Mouse (Mus musculus) heart, postnatal 0 days (tissue): ENCODE measurements at regions not wholly inside any gene's neighbourhood (a gene's known extent, or its start where the extent isn't known, plus 50 kb on each side); places are given as distances from the start of the nearest gene placed in this dataset.

Source experiments
- ATAC-seq: fragments of 200-750 bp; cut with Nextera tagmentation; 2 replicates; pipeline ENCODE4 v1.8.0; 2017; ENCODE audit warnings: low read depth, moderate number of reproducible peaks, moderate library complexity; ENCODE audit not compliant: insufficient read depth
- DNase-seq: peaks from one replicate; pipeline ENCODE4 v3.0.0-alpha.2; 2016; ENCODE audit warnings: low spot score
- H3K27ac ChIP-seq: fragments of 300-500 bp; sonication (generic); 2 replicates; pipeline ENCODE4 v1.5.1; 2014; ENCODE audit warnings: low read depth, mild to moderate bottlenecking
- H3K27me3 ChIP-seq: fragments of 300-500 bp; sonication (generic); 2 replicates; pipeline ENCODE4 v1.6.1; 2014; ENCODE audit warnings: low read length, mixed read lengths; ENCODE audit not compliant: control insufficient read depth, insufficient read depth
- H3K36me3 ChIP-seq: fragments of 300-500 bp; sonication (generic); replicated peaks from 2 replicates; pipeline ENCODE4 v1.6.1; 2014; ENCODE audit warnings: low read length, mixed read lengths; ENCODE audit not compliant: control insufficient read depth, insufficient read depth
- H3K4me1 ChIP-seq: fragments of 300-500 bp; sonication (generic); 2 replicates; pipeline ENCODE4 v1.6.1; 2014; ENCODE audit warnings: antibody characterized with exemption; ENCODE audit not compliant: control insufficient read depth, insufficient read depth
- H3K4me2 ChIP-seq: fragments of 300-500 bp; sonication (generic); 2 replicates; pipeline ENCODE4 v1.6.1; 2014; ENCODE audit warnings: low read depth, mild to moderate bottlenecking, low read length, moderate library complexity
- H3K4me3 ChIP-seq: fragments of 300-500 bp; sonication (generic); 2 replicates; pipeline ENCODE4 v1.5.1; 2014; ENCODE audit warnings: low read depth, low read length
- H3K9ac ChIP-seq: fragments of 300-500 bp; sonication (generic); replicated peaks from 2 replicates; pipeline ENCODE4 v1.6.1; 2014; ENCODE audit warnings: low read depth, low read length, mixed read lengths
- H3K9me3 ChIP-seq: fragments of 300-500 bp; sonication (generic); replicated peaks from 2 replicates; pipeline ENCODE4 v1.6.1; 2016; ENCODE audit warnings: low read length; ENCODE audit not compliant: control insufficient read depth
- CTCF ChIP-seq: IDR thresholded peaks from 2 replicates; pipeline ENCODE4 v1.5.1; 2016; ENCODE audit warnings: antibody characterized with exemption, control low read depth, low read depth
- EP300 ChIP-seq: IDR thresholded peaks from 2 replicates; pipeline ENCODE4 v1.6.1; 2016; ENCODE audit warnings: antibody characterized with exemption, low read depth
- WGBS: fragments of 180-500 bp; shearing (Covaris S2); extraction: QIAGEN DNeasy Blood & Tissue Kit; methylation state at CpG from one replicate; pipeline ENCODE4 v1.1.7; 2014; 5-methylcytosine and 5-hydroxymethylcytosine counted together

DNA sequence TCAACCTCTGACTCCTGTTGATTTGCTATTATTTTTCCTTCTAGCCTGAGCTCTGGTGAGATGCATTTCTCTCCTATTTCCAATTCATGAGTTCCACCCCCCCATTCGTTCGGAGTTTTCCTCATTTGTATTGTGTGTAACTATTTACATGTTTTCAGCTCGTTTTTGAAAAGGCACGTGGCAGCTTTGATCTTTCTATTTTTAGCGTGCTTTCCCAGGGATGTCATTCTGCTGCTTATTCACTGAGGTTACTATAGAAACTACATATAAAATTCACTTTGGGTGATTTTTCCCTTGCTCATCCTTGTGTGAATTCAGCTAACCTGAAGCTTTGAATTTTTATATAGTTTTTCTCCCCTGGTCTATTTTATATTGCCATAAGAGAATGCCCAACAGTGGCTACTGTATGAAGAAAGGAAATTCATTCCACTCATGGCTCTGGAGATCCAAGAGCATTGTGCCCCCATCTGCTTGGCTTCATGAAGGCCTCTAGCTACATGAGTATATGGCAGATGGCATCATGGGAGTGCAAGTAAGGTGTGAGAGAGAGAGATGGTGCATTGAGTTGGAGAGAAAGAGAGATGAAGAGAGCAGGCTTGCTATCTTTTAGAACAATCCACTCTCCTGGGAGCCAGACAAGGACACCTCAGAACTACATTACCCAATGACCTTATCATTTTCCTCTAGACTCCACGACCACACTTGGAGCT, 160.2 kb upstream of the Sh3bp4 start:
- WGBS, result 57% methylated on average over 6 of the region's 6 CpGs
- TF ChIP-seq CTCF (no peak), EP300 (no peak)

DNA sequence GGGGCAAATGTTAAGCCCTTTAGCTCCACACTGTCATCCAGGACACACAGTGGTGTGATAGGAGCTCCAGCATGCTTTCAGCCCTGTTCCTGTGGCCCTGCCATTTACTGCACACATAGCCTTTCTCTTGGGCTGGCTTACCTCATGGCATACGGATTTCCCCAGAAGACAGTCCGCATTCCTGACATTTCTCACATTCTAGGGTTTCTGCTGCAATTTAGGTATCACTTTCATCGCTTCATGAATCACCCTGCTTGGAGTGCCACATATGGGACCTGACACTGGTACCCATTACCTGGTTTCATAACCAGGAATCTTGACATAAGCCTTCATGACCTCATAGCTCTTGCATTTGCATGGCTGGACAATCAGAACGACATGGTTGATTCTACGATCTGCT, 158.5 kb upstream of the Sh3bp4 start:
- no peak overlapping the region for H3K4me3 ChIP-seq
- H3K9me3 ChIP-seq, result 0 out of 2 replicates have a peak, but pooled peaks cover 12% of the 10 kb centered on the region
- no peaks in the 10 kb centered on the region for H3K27me3 ChIP-seq
- H3K27ac ChIP-seq, result no peak overlapping the region
- H3K4me2 ChIP-seq, result no peak overlapping the region
- 60% methylated on average over 5 of the region's 5 CpGs for WGBS
- no peaks in the 10 kb centered on the region for H3K4me1 ChIP-seq
- no peak overlapping the region for H3K9ac ChIP-seq
- H3K36me3 ChIP-seq, result no peaks in the 10 kb centered on the region
- no peak for ATAC-seq
- no peak for DNase-seq
- TF ChIP-seq CTCF (no peak), EP300 (no peak)

More for the DNA sequence above, 160.2 kb upstream of the Sh3bp4 start:
- no peaks in the 10 kb centered on the region for H3K36me3 ChIP-seq
- DNase-seq, result no peak
- no peak for ATAC-seq
- H3K4me2 ChIP-seq, result no peak overlapping the region
- H3K4me1 ChIP-seq, result no peaks in the 10 kb centered on the region; the same call in 1 of the 2 replicates
- 0 out of 2 replicates have a peak, but pooled peaks cover 12% of the 10 kb centered on the region for H3K9me3 ChIP-seq
- H3K4me3 ChIP-seq, result no peak overlapping the region
- H3K27ac ChIP-seq, result no peak overlapping the region
- H3K27me3 ChIP-seq, result no peaks in the 10 kb centered on the region
- H3K9ac ChIP-seq, result no peak overlapping the region

DNA sequence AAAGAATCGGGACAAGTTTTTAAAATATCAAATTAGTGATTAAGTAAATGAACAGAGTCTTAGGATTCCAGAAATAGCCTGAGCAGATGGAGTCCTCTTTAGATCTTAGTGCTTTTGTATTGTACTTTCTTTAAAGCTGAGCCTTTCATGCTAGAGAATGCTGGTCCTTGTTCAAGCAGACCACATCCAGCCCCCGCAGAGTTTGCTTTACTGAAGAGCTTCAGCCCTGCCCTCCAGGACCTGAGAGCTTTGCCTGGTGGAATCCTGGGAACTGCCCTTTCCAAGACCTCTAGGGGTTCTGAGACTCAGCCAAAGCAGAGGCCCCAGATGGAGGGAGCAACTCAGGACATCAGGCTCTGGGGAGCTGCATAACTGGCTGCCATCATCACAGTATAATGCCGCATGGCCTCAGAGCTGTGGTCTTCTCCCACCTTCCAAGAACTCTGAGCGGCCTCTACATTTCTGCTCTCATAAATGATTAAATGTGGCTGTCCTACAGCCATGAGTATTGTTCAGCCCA, 153.6 kb upstream of the Sh3bp4 start:
- H3K4me3 ChIP-seq, result no peak overlapping the region

DNA sequence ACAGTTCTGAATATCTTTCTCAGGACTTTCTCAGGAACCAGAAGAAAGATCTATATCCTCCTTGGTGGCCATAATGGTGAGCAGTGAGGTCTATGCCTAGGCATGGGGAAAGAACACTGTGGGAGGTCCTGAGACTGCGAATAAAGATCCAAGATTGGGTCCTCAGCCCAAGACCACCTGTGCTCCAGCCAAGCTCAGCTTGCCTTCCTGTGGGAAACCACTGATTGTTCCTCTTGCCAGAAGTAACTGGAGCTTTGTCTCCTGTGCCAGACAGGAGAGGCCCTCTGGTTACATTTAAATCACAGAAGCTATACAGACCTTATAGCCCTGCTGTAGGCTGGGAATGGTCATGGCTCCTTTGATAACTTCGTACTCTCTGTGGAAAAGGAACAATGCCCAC, 148.8 kb upstream of the Sh3bp4 start:
- Histone ChIP-seq H3K4me3 (no peak overlapping the region), H3K9me3 (no peaks in the 10 kb centered on the region), H3K4me1 (peaks cover 4% of the 10 kb centered on the region; the same call in 1 of the 2 replicates), H3K36me3 (no peaks in the 10 kb centered on the region), H3K27me3 (no peaks in the 10 kb centered on the region), H3K27ac (no peak overlapping the region), H3K9ac (no peak overlapping the region), H3K4me2 (no peak overlapping the region)
- ATAC-seq, result no peak
- TF ChIP-seq CTCF, result no peak
- no peak for TF ChIP-seq EP300
- no peak for DNase-seq
- 66% methylated on average over 2 of the region's 2 CpGs for WGBS

More for the DNA sequence above, 153.6 kb upstream of the Sh3bp4 start:
- H3K36me3 ChIP-seq, result no peaks in the 10 kb centered on the region
- H3K9me3 ChIP-seq, result 0 out of 2 replicates have a peak, but pooled peaks cover 12% of the 10 kb centered on the region
- H3K9ac ChIP-seq, result no peak overlapping the region
- WGBS, result 68% methylated on average over 4 of the region's 4 CpGs
- H3K27me3 ChIP-seq, result no peaks in the 10 kb centered on the region
- no peaks in the 10 kb centered on the region for H3K4me1 ChIP-seq
- no peak for ATAC-seq
- H3K4me2 ChIP-seq, result no peak overlapping the region
- no peak for TF ChIP-seq EP300
- no peak for TF ChIP-seq CTCF
- H3K27ac ChIP-seq, result no peak overlapping the region
- DNase-seq, result no peak

DNA sequence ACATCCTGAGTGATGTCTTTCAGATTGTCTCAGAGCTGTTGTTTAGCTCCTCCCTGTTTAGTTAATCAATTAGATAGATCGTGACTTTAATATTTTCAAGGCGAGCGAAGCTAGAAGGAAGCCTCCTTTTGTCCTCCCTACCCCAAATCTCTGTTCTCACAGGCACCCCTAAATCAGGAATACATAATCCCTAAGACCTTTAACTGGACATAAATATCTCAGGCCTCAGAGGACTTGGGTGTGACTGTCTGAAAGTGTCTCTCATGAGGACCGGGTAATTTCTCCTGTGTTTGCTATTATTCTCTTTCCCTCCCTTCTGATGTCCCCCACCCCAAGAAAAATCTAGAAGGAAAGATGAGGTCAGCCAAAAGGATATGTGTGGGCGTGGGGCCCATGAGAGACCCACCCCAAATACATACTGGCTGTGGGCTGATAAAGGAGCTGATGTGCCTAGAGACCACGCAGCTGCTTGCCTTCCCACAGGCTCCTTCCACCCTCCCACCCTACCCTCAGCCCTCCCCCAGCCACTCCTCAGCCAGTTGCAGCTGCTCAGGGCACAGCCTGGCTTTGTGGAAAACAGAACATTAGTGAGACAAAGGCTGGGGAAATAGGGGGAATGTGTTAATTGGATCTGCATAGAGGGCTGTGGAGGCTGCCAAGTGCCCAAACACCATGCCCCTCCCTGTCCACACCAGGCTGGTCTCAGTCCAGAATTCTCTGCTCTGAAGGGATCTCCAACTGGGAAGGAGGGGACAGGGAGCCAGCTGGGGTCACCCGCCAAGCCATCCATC, 146.2 kb upstream of the Sh3bp4 start:
- Histone ChIP-seq H3K4me3 (no peak overlapping the region), H3K4me1 (peaks cover 5% of the 10 kb centered on the region; the same call in 1 of the 2 replicates), H3K36me3 (no peaks in the 10 kb centered on the region), H3K27ac (no peak overlapping the region), H3K9ac (no peak overlapping the region), H3K4me2 (no peak overlapping the region), H3K9me3 (peaks cover 4% of the 10 kb centered on the region; the same call in 1 of the 2 replicates), H3K27me3 (no peaks in the 10 kb centered on the region)
- ATAC-seq (peak; percentile 58; the same call in 1 of the 2 replicates), DNase-seq (no peak)
- no peak for TF ChIP-seq EP300
- TF ChIP-seq CTCF, result no peak
- WGBS, result 65% methylated on average over 7 of the region's 7 CpGs
